Mouse (Mus musculus) neutrophil, adult 5-6 weeks (primary cell): Measurements from ENCODE around the gene Tex2. TPM values are rescaled to one million over a fixed set of nuclear protein-coding genes. Genes with fewer than 3 reads are reported as not detected.
"Not testable (repeated sequence)": the region's sequence is repeated elsewhere in the genome, so short reads cannot be mapped to it uniquely, and the experiment has no call there.

Experiments
- ATAC-seq: fragments of 151-379, 151-347 bp; 2 replicates; pipeline ENCODE4 v1.8.0; 2017; ENCODE audit warnings: mild to moderate bottlenecking, moderate TSS enrichment; ENCODE audit not compliant: insufficient number of reproducible peaks, poor library complexity, low FRiP score, severe bottlenecking; ENCODE audit errors: extremely low read depth
- total RNA-seq: library from RNA; stranded (forward); fragments of 200-1000 nt; gene quantifications from 2 replicates; pipeline ENCODE4 v1.2.3, GENCODE M21; 2017

The Tex2 gene
- total RNA-seq, 1 experiment from 2014 or later = 15.9 TPM

DNA sequence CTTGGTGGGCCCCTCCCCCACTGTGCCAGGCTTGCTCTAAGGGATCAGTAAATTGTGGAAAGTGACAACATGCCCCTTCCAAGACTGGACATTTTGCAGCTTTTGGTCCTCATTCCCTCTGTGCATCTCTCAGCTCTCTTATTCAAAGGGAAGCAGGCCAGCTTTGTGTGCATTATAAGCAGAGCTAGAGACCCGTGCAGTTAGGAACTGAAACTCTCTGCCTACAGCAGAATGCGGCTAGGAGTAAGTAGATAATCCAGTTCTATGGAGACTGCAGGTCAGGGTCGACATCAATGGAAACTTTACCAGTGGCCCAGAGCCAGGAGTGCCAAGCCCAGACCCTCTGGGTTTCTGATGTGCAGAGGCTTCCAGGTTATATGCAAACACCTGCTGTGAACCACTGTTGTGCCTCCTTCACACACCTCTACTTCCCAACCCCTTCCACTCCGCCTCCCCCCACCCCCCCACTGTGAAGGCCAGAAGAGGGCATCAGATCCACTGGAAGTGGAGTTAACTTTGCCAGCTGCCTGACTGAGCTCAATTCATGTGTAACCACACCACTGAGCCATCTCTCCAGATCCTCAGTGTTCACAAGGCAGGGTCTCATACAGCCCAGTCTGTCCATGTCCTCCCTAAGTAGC, 114.4 kb downstream of the Tex2 start:
- ATAC-seq = no peak

DNA sequence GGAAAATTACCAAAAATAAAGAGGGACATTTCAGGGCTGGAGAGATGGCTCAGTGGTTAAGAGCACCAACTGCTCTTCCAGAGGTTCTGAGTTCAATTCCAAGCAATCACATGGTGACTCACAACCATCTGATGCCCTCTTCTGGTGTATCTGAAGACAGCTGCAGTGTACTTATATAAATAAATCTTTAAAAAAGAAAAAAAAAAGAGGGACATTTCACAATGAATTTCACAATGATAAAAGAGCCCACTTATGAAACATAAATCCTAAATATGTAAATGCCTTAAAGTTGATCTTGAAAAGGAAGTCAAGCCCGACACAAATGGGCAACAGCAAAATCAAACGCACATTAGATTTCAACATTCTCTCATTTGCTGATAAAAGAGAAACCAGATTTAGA, 115.3 kb downstream of the Tex2 start:
- no peak for ATAC-seq

DNA sequence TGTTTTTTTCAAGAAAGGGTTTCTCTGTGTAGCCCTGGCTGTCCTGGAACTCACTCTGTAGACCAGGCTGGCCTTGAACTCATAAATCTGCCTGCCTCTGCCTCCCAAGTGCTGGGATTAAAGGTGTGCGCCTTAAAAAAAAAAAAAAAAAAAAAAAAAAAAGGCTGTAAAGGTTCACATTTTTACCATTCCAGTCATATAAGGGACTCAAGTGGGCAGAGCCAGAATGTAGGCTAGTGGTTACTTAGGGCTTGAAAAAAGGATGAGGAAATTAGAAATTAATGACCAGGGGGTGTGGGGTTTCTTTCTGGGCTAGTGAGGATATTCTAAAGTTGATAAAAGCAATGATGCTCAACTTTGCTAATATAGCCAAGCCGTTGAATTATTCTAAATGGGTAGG, 116.2 kb downstream of the Tex2 start:
- not testable (repeated sequence) for ATAC-seq

DNA sequence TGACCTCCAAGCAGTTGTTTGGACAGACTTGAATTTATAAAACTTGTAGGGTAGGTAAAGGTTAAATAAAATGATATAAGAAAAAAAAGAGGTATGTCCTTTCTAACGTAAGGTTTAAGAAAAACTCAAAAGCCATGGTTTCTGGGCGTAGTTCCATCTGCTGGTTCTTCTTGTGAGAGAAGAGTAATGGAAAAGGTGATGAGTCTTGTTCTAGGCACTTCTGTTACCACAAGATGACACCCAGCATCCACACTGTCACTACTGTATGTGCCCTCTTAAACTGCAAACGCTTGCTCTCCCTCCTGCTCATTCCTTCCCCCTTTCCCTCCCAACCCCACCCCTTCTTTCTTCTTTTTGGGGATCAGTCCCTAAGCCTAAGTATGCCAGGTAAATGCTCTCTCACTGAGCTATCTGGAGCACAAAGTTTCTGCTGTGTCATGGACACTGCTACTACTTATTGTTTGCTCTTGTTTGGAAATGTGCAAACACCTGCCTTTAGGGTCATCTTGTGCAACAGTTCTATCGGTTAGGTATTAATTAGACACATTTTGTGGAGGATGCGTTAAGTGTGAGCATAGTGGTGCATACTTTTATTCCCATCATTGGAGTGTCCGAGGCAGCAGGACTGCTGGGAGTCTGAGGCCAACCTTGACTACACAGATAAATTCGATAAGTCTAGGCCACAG, 120.1 kb downstream of the Tex2 start:
- no peak for ATAC-seq

DNA sequence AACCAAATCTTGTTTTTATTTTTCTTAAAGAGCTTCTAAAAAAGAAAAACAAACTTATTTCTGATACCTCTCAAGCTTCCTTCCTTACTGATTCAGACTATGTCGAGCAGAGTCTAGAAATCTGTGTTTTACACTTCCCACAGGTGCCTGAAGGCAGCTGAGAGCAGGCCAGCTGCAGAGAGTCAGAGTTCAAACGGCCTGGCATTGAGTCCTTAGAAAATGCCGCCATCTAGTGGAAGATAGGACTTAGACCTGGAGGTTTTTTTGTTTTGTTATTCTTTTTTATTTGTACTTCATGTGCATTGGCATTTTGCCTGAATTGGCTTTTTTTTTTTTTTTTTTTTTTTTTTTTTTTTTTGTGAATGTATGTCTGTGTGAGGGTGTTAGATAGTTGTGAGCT, 121.8 kb downstream of the Tex2 start:
- ATAC-seq = peak; percentile 68

DNA sequence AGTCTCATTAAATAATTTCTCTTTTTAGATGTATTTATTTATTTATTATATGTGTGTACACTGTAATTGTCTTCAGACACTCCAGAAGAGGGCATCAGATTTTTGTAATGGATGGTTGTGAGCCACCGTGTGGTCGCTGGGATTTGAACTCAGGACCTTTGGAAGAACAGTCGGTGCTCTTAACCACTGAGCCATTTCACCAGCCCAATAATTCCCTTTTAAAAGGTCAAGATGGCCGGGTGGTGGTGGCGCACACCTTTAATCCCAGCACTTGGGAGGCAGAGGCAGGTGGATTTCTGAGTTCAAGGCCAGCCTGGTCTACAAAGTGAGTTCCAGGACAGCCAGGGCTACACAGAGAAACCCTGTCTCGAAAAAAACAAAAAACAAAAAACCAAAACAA, 122.6 kb downstream of the Tex2 start:
- ATAC-seq = not testable (repeated sequence)

DNA sequence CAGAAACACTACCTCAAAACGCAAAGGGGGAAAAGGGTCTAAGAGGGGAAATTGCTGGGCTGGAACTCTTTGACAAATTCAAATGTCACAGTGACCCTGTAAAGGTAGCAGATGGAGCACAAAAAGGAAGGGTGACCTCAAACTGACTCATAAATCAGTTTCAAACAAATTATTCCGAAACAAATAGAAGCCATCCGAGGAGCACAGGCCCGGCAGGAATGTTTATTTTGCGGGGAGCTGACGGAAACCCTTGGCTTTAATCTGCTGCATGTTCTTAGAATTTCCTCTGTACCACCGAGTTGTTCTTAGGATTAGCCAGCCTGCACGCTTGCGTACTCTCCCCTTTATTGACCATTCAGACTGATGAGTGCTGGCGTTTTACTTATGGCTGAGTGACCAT, 123.2 kb downstream of the Tex2 start:
- ATAC-seq = no peak

DNA sequence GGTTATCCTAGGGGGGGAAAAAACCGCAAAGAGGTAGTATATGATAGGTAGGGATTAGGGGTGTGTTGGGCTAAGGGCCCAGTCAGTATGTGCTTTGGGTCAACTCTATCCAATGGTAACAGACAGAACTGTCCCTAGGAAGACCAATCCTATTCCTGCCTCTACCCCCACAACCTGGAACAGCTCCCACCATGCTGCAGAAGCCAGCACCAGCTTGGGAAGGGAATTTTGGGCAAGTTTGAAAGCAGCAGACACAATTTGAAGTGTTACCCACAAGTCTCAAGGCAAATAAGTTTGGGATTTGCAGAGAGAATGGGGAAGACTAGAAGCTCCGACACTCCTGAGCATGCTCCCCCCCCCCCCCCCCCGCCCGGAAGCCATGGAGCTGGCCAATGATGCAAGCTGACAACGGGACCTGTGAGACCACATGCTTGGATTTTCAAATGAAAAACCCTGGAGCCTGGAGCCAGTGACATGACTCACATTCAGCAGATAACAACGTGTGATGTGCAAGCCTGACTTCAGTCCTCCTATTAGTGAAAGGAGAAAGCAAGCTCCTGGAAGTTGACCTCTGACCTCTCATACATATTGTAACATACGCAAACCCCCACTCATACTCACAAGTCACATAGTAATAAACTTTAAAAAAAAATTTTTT, 124.1 kb downstream of the Tex2 start:
- no peak for ATAC-seq

DNA sequence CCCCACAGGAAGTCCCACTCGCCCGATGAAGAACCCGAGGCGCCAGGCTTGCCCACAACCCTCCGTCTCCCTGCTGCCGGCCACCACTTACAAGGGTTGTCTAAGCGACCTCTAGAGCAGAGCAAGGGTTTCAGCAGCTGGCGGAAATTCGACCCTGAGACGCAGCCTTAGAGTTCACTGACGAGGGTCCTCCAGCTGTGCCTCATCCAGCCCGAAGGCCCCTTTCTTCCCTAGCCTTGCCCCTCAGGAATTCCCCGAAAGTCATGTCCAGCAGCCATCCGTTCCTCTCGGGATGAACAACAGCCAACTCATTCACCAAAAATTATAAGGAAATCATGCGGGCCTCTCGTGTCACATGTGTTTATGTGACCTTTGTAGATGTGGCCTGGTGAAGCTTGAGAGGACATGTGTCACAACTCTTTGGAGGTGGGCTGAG, 125.1 kb downstream of the Tex2 start:
- no peak for ATAC-seq

DNA sequence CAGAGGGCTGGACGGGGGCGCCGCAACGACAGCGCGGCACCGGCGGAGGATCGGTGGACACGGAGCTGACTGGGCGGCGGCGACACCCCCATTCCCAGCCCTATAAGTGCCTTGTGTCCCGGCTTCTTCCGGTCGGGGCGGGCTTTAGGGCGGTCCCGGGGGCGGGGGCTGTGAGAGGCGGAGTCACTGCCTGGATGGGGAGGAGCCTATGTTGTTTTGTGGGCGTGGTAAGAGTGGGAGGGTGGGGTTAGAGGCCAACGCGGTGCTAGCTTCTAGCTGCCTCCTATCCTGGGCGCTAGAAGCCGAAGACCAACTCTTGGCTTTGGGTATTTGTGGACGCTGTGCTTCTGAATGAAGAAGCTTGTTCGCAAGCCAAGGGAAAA, 125.5 kb downstream of the Tex2 start, which contains the start of gene Ern1:
TSS of gene Ern1 (minus strand) at position 120 of the 383 bp plus-strand sequence.
- peak; percentile 97 for ATAC-seq

DNA sequence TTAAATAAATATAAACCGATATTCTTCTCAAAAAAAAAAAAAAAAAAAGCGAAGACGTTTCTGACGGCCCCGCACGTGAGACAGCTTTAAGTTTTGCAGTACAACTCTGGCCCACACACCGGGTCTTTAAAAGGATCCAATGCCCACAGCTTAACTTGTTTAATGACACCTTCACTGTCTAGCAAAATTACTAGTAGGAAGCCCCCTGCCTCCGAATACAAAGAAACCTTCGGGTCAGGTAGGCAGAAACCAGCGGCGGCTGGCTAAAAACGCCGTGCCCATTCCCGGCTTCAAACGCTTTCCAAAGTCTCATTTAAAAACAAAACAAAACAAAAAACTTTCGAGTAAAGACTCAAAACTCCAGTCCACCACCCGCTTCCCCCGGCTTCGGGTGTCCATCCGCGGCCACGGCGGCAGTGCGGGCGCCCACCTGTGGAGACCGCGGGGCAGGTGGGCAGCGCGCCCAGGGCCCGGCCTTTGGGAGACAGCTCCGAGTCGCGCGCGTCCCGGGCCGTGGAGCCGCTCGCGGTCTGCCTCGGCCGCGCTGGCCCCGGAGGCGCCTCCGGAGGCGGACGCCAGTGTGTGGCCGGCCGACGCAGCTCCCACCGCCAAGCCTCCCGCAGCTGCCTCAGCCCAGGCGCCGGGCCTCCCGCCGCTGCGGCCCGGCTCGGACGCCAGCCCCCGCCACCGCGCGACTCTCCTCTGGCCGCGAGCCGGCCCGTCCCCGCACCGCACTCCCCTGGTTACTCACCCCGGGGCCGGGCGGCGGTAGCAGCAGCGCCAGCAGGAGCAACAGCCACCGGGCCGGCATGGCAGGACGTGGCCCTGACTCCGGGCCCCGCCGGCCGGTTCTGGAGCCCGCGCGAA, 126.1 kb downstream of the Tex2 start:
- no peak for ATAC-seq

DNA sequence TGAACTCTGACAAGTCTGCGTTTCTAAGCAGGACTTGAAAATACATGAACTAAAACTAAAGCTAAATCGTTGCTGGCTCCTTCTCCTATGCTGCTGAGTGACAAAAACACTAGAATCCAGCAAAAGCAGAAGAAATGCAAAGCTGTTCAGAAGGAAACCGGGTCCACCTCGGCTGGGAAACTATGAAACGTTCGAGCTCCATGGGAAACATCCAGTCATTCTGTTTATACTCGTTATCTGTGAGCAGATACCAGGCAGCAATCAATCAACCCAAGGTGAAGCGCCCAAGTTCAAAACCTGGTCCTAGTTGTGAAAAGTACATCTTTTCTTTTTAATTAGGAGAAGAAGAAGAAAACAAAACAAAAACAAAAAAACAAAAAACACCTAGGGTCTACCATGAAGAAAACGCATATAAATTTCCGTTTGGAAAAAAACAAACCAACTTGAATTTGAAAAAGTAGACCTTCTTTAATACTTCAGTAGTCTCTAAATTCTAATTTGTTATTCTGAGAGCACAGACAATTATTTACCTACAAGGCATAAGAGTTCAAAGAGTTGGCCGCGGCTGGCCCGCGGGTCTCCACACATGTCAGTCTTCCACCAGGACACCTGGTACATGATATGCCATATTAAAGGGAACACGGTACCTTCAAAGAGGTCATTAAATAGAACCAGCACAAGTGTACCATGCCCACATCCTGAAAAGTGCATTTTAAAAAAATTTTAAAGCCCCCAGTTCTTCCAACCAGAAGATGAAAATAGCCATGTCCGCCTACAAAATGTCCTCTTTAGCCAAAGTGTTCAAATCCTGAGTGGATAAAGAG, 127.0 kb downstream of the Tex2 start:
- ATAC-seq = no peak

DNA sequence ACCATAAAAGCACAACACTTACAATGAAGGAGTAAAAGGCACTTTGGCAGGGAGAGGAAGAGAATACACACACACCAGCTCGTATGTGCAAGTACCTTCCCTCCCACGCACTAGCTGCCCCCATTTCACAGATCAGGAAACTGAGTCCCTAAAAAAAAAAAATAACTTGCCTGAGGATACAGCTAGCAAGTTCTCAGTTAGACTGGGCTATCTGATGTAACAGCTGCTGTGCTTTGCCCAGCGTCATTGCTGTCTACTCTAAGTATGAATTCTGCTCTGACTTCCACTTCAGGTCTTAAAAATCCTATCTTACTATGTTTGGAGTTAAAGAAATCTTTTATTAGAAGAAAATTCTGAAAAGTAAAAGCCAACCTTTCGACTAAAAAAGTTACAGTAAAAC, 127.6 kb downstream of the Tex2 start:
- no peak for ATAC-seq

DNA sequence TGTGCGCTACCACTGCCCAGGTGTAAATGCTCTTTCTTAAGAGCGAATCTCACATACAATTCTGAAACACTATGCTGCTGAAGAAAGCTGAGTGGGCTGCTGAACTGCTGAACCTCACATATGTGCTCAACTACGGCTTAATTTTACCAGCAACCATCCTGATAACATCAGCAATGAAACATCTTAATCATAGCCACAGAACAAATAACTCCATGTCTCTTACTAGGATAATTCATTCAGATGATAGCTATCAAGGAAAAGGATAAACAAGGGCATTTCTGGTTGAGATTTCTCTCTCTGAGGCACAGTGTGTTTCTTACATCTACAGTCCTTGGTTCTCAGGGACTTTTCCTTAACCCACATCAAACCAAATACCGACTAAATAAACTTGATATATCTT, 128.3 kb downstream of the Tex2 start:
- no peak for ATAC-seq

DNA sequence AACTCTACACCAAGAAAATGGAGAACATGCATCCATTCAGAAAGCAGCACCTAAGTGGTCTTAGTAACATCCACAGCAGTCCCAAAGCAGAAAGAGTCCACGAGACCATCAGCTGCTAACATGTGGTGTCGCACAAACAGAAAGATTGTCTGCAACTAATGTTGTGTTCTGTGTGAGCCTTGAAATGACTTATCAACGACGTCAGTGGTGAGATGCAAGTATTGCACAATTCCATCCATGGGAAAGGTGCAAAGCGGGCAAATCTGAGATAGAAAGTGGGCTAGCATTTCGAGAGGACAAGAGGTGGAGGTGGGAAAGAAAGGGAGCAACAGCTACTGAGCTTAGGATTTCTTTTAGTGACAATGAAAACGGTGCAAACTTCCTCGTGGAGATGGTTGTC, 130.4 kb downstream of the Tex2 start:
- ATAC-seq = no peak

DNA sequence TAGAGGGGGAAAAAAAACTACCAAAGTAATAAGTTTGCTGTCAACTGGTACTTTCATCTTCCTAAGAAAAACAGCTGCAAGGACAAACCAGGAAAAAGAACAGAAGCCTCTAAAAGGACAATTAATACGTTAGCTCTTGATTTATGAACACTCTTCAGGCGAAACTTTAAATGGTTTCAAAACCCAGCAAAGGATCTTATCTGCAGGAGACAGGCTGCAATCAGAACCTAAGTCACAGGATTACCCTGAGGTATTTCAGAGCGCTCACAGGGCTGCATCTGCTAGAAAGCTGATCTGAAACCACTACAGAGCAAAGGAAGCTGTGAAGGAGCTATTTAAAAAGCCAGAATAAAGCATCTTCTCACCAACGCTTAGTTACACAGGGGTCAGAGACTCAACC, 131.6 kb downstream of the Tex2 start:
- ATAC-seq = no peak

DNA sequence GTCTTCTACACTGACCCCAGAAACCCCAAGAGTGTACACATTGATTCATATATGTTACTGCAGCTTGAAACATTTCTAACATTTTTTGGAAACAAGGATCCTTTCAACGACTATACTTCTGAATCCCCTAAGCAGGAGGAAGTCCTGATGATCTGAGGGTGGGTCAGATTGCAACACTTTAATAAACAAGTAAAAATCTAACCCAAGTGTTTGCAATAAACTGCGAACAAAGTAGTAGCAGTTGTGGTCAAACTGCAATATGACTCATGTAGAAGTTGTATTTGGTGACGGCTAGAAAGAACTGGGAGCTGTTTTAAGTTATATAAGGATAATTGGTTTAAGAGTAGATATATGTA, 132.7 kb downstream of the Tex2 start:
- ATAC-seq = no peak

DNA sequence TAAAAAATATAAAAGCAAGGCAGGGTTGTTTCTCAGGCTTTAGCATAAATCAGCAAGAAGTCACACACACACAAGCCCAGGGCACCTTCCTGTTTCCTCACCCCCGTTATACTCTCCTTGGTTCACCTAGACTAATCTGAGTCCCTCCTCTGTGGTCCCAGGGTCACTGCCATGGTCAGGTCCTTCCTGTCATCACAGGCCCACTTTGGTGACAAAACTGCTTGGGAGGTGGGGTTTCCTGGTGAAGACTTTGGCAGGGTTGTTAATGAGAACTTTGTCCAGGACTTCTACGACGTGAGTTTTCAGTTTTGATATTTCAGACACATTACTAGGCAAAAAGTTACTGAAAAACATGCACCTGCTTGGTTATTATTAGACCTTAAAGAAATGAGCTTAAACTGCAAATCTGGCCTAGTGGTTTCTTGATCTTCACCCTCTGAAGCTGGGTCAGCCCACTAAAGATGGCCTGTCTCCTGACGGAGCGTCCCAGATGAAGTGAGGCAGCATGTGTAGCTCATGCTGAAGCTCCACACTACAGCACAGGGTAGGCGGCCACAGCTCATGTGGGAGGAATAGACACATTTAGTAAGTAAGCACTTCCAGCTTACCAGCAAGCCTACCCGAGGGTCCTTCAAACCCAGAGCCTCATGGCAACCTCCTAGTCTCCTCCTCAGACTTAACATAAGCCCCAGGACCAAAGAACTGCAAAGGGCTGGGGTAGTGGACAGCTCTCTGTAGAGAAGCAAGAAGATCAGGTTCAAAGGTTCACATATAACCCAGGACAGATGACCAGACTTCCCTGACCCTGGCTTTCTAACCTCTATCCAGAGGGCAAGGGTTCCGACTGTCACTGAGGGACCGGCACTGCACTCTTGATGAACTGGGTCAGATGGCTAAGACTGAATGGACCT, 133.3 kb downstream of the Tex2 start:
- ATAC-seq = no peak
